Mouse (Mus musculus) kidney, adult 2 months (tissue): ENCODE measurements at regions not wholly inside any gene's neighbourhood (a gene's known extent, or its start where the extent isn't known, plus 50 kb on each side); places are given as distances from the start of the nearest gene placed in this dataset.

ENCODE experiments used
- DNase-seq: peaks from one replicate; pipeline ENCODE4 v3.0.0; 2021
- H3K27ac ChIP-seq: fragments of 200-500 bp; 2 replicates; pipeline ENCODE4 v1.5.1; 2012; ENCODE audit warnings: low read depth, low read length, control low read depth, inconsistent platforms; ENCODE audit not compliant: insufficient read depth
- H3K27me3 ChIP-seq: fragments of 200-500 bp; replicated peaks from 2 replicates; pipeline ENCODE4 v1.6.1; 2012; ENCODE audit warnings: mild to moderate bottlenecking, moderate library complexity, low read length, inconsistent platforms; ENCODE audit not compliant: control insufficient read depth, insufficient read depth
- H3K36me3 ChIP-seq: fragments of 200-500 bp; 2 replicates; pipeline ENCODE4 v1.6.1; 2012; ENCODE audit warnings: mild to moderate bottlenecking, moderate library complexity, low read length, inconsistent platforms; ENCODE audit not compliant: control insufficient read depth, insufficient read depth
- H3K4me1 ChIP-seq: fragments of 200-500 bp; 2 replicates; pipeline ENCODE4 v1.6.1; 2011; ENCODE audit warnings: low read length; ENCODE audit not compliant: control insufficient read depth, insufficient read depth
- H3K4me3 ChIP-seq: fragments of 200-500 bp; 2 replicates; pipeline ENCODE4 v1.5.1; 2011; ENCODE audit warnings: mild to moderate bottlenecking, low read depth, low read length, control low read depth; ENCODE audit not compliant: insufficient read depth
- CTCF ChIP-seq: fragments of 200-500 bp; conservative IDR thresholded peaks from 2 replicates; pipeline ENCODE4 v1.5.1; 2011; ENCODE audit warnings: low read depth, mild to moderate bottlenecking, control low read depth, low read length, moderate library complexity, mixed read lengths; ENCODE audit not compliant: insufficient read depth, insufficient read length
- POLR2A ChIP-seq: fragments of 200-500 bp; IDR thresholded peaks from one replicate; pipeline ENCODE4 v1.6.1; 2011; ENCODE audit warnings: low read depth, low read length, control low read depth
- WGBS: fragments of 180-500 bp; shearing (Covaris S2); methylation state at CpG from one replicate; pipeline ENCODE4 v1.1.7; 2018; 5-methylcytosine and 5-hydroxymethylcytosine counted together

GRCm38 (mm10) chr4:106063851-106064382, 252.1 kb upstream of the Usp24 start:
- no peaks in the 10 kb centered on the region for H3K36me3 ChIP-seq
- DNase-seq = no peak
- no peaks in the 10 kb centered on the region for H3K27me3 ChIP-seq
- H3K4me3 ChIP-seq = no peak overlapping the region
- no peak for TF ChIP-seq CTCF
- no peak for TF ChIP-seq POLR2A
- no peaks in the 10 kb centered on the region for H3K4me1 ChIP-seq
- no peak overlapping the region for H3K27ac ChIP-seq
- WGBS = 62% methylated on average over 6 of the region's 6 CpGs

DNA sequence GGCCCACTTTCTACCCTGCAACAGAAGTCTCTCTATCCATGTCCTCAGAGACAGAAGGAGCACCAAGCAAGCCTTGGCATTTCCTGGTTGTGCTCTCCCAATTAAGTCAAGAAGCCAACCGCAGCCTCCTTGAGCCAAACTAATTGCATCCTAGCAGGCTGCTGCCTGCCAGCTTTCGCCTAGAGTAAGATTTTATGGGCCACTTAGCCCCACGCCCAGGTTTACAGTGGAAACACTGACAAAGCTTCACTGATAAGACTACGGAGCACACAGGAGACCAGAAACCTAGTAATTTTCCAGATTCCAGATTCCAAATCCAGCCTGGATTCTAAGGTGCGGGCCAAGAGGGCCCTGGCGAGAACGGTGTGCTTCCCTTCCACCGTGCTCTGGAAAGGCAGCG, 249.0 kb upstream of the Usp24 start:
- Histone ChIP-seq H3K4me3 (no peak overlapping the region), H3K4me1 (no peaks in the 10 kb centered on the region), H3K27ac (no peak overlapping the region), H3K36me3 (no peaks in the 10 kb centered on the region), H3K27me3 (no peaks in the 10 kb centered on the region)
- TF ChIP-seq CTCF = no peak
- no peak for TF ChIP-seq POLR2A
- DNase-seq = no peak
- WGBS = 69% methylated on average over 9 of the region's 9 CpGs

- no peak overlapping the region for H3K4me3 ChIP-seq
- no peaks in the 10 kb centered on the region for H3K27me3 ChIP-seq
- H3K27ac ChIP-seq = no peak overlapping the region
- no peaks in the 10 kb centered on the region for H3K36me3 ChIP-seq
- DNase-seq = no peak
- H3K4me1 ChIP-seq = no peaks in the 10 kb centered on the region; the same call in 1 of the 2 replicates
- TF ChIP-seq CTCF (no peak), POLR2A (no peak)
Observed at GRCm38 (mm10) chr4:106083546-106083945, 232.5 kb upstream of the Usp24 start.

- H3K27ac ChIP-seq = peak overlapping the region; percentile 99
- DNase-seq = peak; percentile 86
- H3K4me1 ChIP-seq = peaks cover 31% of the 10 kb centered on the region
- H3K36me3 ChIP-seq = no peaks in the 10 kb centered on the region
- no peaks in the 10 kb centered on the region for H3K27me3 ChIP-seq
- WGBS = 27% methylated on average over 9 of the region's 9 CpGs
- no peak for TF ChIP-seq CTCF
- no peak for TF ChIP-seq POLR2A
- peak overlapping the region; percentile 26; the same call in 1 of the 2 replicates for H3K4me3 ChIP-seq
Observed at GRCm38 (mm10) chr4:106091927-106092675, 223.9 kb upstream of the Usp24 start.

DNA sequence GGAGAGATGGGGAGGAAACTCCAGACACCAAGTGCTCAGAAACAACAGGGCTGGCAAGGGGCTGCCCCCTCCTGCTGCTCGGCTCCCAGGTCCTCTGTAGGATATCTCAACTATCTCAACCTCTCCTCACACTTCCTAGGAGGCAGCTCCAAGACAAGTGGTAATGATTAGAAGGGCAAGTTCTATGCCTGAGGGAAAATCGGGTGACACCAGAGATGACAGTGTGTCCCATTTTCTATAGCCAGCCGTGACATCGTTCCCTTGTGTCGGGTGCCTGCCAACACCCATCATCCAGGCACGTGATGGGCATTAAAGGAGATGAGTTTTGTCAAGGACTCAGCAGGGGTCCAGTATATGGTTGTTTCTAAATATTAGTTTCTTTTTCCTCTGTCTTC, 223.3 kb upstream of the Usp24 start:
- peaks cover 31% of the 10 kb centered on the region for H3K4me1 ChIP-seq
- 52% methylated on average over 6 of the region's 6 CpGs for WGBS
- no peaks in the 10 kb centered on the region for H3K27me3 ChIP-seq
- peak overlapping the region; percentile 26; the same call in 1 of the 2 replicates for H3K4me3 ChIP-seq
- H3K27ac ChIP-seq = peak overlapping the region; percentile 99
- TF ChIP-seq POLR2A (no peak), CTCF (no peak)
- no peak for DNase-seq
- H3K36me3 ChIP-seq = no peaks in the 10 kb centered on the region

DNA sequence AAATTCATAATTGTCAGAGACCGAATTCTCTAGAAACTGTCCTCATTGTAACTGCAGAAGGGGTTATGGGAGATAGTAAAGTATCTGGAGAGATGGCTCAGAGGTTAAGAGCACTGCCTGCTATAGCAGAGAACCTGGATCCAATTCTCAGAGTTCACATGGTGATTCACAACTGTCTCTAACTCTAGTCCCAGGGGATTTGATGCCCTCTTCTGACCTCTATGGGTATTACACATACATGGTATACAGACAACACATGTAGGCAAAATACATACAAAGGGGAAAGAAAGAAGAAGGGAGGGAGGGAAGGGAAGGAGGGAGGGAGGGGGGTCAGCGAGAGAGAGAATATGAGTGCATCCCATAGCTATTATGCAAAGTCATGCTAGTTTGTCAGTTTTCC, 222.8 kb upstream of the Usp24 start:
- WGBS = 94% methylated on average over 2 of the region's 2 CpGs
- Histone ChIP-seq H3K27me3 (no peaks in the 10 kb centered on the region), H3K27ac (no peak overlapping the region), H3K36me3 (no peaks in the 10 kb centered on the region), H3K4me1 (peaks cover 31% of the 10 kb centered on the region), H3K4me3 (no peak overlapping the region)
- DNase-seq = peak; percentile 65
- TF ChIP-seq CTCF = no peak
- no peak for TF ChIP-seq POLR2A

DNA sequence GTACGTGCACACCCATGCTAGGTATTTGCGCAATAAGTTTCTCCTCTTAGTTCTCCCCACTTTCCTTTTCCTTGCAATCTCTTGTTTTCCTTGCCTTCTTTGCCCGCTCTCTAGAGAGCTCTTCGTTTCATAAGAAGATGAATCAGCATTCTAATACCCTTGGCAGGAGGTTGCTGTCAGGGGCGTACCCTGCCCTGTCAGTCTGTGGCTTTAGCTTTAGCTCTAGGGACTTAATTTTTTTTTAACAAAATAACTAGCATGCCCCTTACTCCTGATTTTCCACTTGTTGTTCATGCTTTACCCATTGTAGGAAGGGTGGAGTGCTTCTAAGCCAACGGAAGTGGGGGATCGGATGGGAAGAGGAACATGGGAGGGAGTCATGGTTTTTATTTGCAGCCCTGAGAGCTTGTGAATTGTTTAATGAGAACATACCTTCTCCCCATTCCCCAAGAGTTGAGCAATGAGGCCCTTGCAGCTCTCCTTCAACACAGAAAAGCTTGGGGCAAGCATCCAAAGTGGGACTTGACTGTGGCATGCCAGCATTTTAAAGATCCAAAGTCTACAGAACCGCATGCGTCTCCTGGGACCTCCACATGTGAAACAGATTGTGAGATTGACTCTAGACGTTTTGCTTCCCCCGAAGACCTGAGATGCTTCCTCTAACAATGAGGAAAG, 221.0 kb upstream of the Usp24 start:
- Histone ChIP-seq H3K36me3 (no peaks in the 10 kb centered on the region), H3K27me3 (no peaks in the 10 kb centered on the region), H3K4me3 (no peak overlapping the region), H3K4me1 (peaks cover 31% of the 10 kb centered on the region), H3K27ac (peak overlapping the region; percentile 39; the same call in 1 of the 2 replicates)
- TF ChIP-seq POLR2A = no peak
- TF ChIP-seq CTCF = no peak
- WGBS = 74% methylated on average over 11 of the region's 11 CpGs
- peak; percentile 57 for DNase-seq
